Mouse (Mus musculus): ENCODE measurements around the gene Tsc1. TPM values are rescaled to one million over a fixed set of nuclear protein-coding genes. Genes with fewer than 3 reads are reported as not detected.

Tsc1 gene
- polyA plus RNA-seq, 1 experiment from 2014 or later = 15.7 TPM

GRCm38 (mm10) chr2:28617498-28618486 lies 23.2 kb upstream of the Tsc1 start:
- Histone ChIP-seq H3K27me3 (peaks cover 28% of the 10 kb centered on the region), H3K4me3 (no peak overlapping the region), H3K36me3 (no peaks in the 10 kb centered on the region), H3K9ac (no peak overlapping the region), H3K4me2 (no peak overlapping the region), H3K4me1 (peaks cover 4% of the 10 kb centered on the region; the same call in 1 of the 2 replicates), H3K9me3 (no peaks in the 10 kb centered on the region), H3K27ac (no peak overlapping the region)
- ATAC-seq (ENCODE audit: insufficient number of reproducible peaks, low FRiP score, low TSS enrichment, low read depth) = no peak
- 72% methylated on average over 8 of the region's 8 CpGs for WGBS

DNA sequence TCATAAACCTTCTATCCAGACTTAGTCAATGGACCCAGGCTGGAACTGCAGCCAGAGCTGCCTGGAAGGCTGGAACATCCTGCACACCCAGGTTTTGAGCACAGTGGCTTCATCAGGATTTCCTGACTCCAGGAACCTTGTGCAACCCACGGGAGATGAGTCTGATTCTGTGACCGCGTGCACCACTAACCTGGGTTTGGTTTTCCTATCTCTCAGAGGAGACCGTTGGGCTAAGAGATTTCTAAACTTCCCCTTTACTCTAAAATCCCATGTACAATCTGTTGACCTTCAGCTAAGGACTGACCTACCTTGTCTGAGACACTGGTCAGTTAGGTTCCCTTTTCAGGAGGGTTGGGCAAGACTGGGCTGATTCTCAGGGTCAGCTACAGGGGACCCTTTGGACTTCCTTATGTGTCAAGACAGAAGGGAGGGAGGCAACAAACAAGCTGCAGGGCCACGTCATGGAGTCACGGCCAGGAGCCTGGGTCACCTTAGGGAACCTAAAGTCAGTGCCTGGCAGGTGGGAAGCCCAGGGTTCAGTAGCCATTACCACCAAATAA lies 22.2 kb upstream of the Tsc1 start:
- no peaks in the 10 kb centered on the region for H3K9me3 ChIP-seq
- no peak overlapping the region for H3K27ac ChIP-seq
- H3K36me3 ChIP-seq = no peaks in the 10 kb centered on the region
- H3K4me2 ChIP-seq = no peak overlapping the region
- no peak overlapping the region for H3K9ac ChIP-seq
- ATAC-seq (ENCODE audit: insufficient number of reproducible peaks, low FRiP score, low TSS enrichment, low read depth) = no peak
- WGBS = 80% methylated on average over 6 of the region's 6 CpGs
- no peak overlapping the region for H3K4me3 ChIP-seq
- H3K27me3 ChIP-seq = peaks cover 29% of the 10 kb centered on the region
- peaks cover 4% of the 10 kb centered on the region; the same call in 1 of the 2 replicates for H3K4me1 ChIP-seq

DNA sequence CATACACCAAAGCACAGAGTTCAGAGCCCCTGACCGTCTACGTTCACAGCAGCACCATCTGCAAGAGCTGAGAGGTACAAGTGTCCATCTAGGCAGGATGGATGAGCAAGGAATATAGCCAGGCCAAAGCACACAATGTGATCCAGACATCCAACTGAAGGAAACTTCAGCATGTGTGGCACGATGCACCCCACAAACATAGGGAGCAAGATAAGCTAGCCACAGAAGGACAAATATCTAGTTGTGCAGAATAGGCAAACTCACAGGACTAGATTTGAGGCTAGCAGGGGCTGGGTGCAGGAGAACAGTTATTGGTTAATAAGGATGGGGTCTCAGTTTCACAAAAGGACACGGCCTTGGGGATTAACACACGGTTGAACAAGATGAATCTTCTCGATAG lies 21.7 kb upstream of the Tsc1 start:
- Histone ChIP-seq H3K27ac (no peak overlapping the region), H3K9ac (no peak overlapping the region), H3K4me2 (no peak overlapping the region), H3K36me3 (no peaks in the 10 kb centered on the region), H3K4me1 (peaks cover 4% of the 10 kb centered on the region; the same call in 1 of the 2 replicates), H3K4me3 (no peak overlapping the region), H3K27me3 (peaks cover 29% of the 10 kb centered on the region), H3K9me3 (no peaks in the 10 kb centered on the region)
- WGBS = 85% methylated on average over 6 of the region's 6 CpGs
- no peak for ATAC-seq (ENCODE audit: insufficient number of reproducible peaks, low FRiP score, low TSS enrichment, low read depth)

GRCm38 (mm10) chr2:28620522-28620921 lies 20.5 kb upstream of the Tsc1 start:
- Histone ChIP-seq H3K4me1 (peaks cover 4% of the 10 kb centered on the region; the same call in 1 of the 2 replicates), H3K9me3 (no peaks in the 10 kb centered on the region), H3K9ac (no peak overlapping the region), H3K27ac (no peak overlapping the region), H3K36me3 (no peaks in the 10 kb centered on the region), H3K4me2 (no peak overlapping the region), H3K27me3 (peaks cover 29% of the 10 kb centered on the region), H3K4me3 (no peak overlapping the region)
- 61% methylated on average over 10 of the region's 10 CpGs for WGBS
- ATAC-seq (ENCODE audit: insufficient number of reproducible peaks, low FRiP score, low TSS enrichment, low read depth) = no peak

DNA sequence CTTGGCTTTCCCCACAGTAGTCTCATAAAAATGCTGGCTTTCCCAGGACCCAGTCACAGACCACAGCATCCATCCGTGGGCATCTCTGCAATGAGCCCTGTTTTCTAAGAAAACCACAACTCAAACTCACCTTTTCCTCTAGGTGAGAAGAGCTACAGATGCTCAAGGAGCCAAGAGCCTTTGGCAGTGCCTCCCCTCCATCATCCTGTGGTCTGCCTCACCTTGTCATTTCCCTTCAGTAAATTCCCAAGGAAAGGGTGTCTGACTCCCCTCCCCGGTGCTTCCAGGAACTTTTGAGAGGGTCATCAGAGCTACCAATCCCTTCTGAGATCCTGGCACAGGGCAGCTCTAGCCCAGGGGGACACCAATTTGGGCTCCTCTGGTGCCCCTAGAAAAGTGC lies 19.9 kb upstream of the Tsc1 start:
- Histone ChIP-seq H3K4me3 (no peak overlapping the region), H3K9me3 (no peaks in the 10 kb centered on the region), H3K4me2 (no peak overlapping the region), H3K4me1 (peaks cover 4% of the 10 kb centered on the region; the same call in 1 of the 2 replicates), H3K27me3 (peaks cover 29% of the 10 kb centered on the region), H3K27ac (no peak overlapping the region), H3K9ac (no peak overlapping the region), H3K36me3 (no peaks in the 10 kb centered on the region)
- ATAC-seq (ENCODE audit: insufficient number of reproducible peaks, low FRiP score, low TSS enrichment, low read depth) = no peak
- WGBS = 17% methylated on average over 2 of the region's 2 CpGs

GRCm38 (mm10) chr2:28621664-28622171 lies 19.3 kb upstream of the Tsc1 start, which contains the start of gene Gfi1b:
Gene Gfi1b, minus strand, starts transcription at chr2:28621982.
- 10% methylated on average over 16 of the region's 16 CpGs for WGBS
- H3K4me3 ChIP-seq = no peak within 1 kb of the TSS
- peaks cover 29% of the 10 kb centered on the region for H3K27me3 ChIP-seq
- no peaks in the 10 kb centered on the region for H3K9me3 ChIP-seq
- H3K36me3 ChIP-seq = no peaks in the 10 kb centered on the region
- H3K4me2 ChIP-seq = no peak within 1 kb of the TSS
- peaks cover 4% of the 10 kb centered on the region; the same call in 1 of the 2 replicates for H3K4me1 ChIP-seq
- H3K27ac ChIP-seq = no peak within 1 kb of the TSS
- no peak within 1 kb of the TSS for H3K9ac ChIP-seq
- ATAC-seq (ENCODE audit: insufficient number of reproducible peaks, low FRiP score, low TSS enrichment, low read depth) = no peak

GRCm38 (mm10) chr2:28622521-28623124 lies 18.4 kb upstream of the Tsc1 start:
- peaks cover 4% of the 10 kb centered on the region; the same call in 1 of the 2 replicates for H3K4me1 ChIP-seq
- H3K9me3 ChIP-seq = no peaks in the 10 kb centered on the region
- WGBS = 22% methylated on average over 10 of the region's 10 CpGs
- H3K27ac ChIP-seq = no peak overlapping the region
- H3K9ac ChIP-seq = no peak overlapping the region
- no peak overlapping the region for H3K4me3 ChIP-seq
- ATAC-seq (ENCODE audit: insufficient number of reproducible peaks, low FRiP score, low TSS enrichment, low read depth) = no peak
- H3K36me3 ChIP-seq = no peaks in the 10 kb centered on the region
- no peak overlapping the region for H3K4me2 ChIP-seq
- peaks cover 29% of the 10 kb centered on the region for H3K27me3 ChIP-seq

DNA sequence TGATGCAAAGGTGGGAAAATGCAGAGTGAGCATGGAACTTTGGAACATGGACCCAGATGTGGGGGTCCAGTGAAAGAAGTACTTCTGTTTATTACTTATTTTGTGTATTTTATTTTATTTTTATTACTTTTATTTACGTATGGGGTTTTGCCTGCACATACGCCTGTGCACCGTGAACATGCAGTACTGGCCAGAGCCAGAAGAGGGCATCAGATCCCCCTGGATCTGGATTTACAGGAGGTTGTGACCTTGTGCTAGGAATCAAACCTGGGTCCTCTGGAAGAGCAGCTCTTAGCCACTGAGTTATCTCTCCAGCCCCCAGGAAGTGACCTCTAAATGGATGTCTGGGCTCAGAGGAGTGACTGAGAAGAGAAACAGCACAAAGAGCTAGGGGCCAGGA lies 16.2 kb upstream of the Tsc1 start:
- Histone ChIP-seq H3K4me3 (no peak overlapping the region), H3K4me2 (no peak overlapping the region), H3K4me1 (peaks cover 11% of the 10 kb centered on the region), H3K9ac (no peak overlapping the region), H3K9me3 (no peaks in the 10 kb centered on the region), H3K36me3 (no peaks in the 10 kb centered on the region), H3K27ac (no peak overlapping the region), H3K27me3 (peaks cover 23% of the 10 kb centered on the region)
- WGBS = 88% methylated on average over 3 of the region's 3 CpGs
- ATAC-seq (ENCODE audit: insufficient number of reproducible peaks, low FRiP score, low TSS enrichment, low read depth) = no peak

DNA sequence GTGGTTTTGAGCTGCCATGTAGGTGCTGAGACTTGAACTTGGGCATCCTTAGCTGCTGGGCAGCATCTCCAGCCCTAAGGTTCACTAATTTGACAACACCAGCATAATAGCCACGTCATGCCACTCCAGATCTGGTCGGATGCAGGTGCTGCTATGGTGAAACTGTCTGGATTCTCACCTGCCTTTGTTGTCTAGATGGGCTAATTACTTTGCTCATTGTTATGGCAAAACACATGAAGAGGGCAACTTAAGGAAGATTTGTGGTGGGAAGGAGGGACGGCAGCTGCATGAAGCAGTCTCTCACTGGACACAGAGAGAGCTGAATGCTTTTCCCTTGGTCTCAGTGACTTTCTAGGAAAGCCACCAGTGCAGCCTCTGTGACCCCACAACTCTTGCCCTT lies 15.0 kb upstream of the Tsc1 start:
- Histone ChIP-seq H3K9ac (no peak overlapping the region), H3K36me3 (no peaks in the 10 kb centered on the region), H3K4me3 (no peak overlapping the region), H3K9me3 (no peaks in the 10 kb centered on the region), H3K27ac (no peak overlapping the region), H3K27me3 (peaks cover 17% of the 10 kb centered on the region), H3K4me2 (no peak overlapping the region), H3K4me1 (peaks cover 14% of the 10 kb centered on the region)
- 66% methylated on average over 3 of the region's 3 CpGs for WGBS
- ATAC-seq (ENCODE audit: insufficient number of reproducible peaks, low FRiP score, low TSS enrichment, low read depth) = no peak

- Histone ChIP-seq H3K4me2 (no peak overlapping the region), H3K9ac (no peak overlapping the region), H3K27ac (no peak overlapping the region), H3K36me3 (no peaks in the 10 kb centered on the region), H3K4me1 (peaks cover 10% of the 10 kb centered on the region), H3K27me3 (no peaks in the 10 kb centered on the region), H3K9me3 (no peaks in the 10 kb centered on the region), H3K4me3 (no peak overlapping the region)
- 55% methylated on average over 2 of the region's 2 CpGs for WGBS
- no peak for ATAC-seq (ENCODE audit: insufficient number of reproducible peaks, low FRiP score, low TSS enrichment, low read depth)
These were observed 13.0 kb upstream of the Tsc1 start for GRCm38 (mm10) chr2:28628053-28628452.

GRCm38 (mm10) chr2:28629911-28630381 lies 11.1 kb upstream of the Tsc1 start:
- peaks cover 10% of the 10 kb centered on the region for H3K4me1 ChIP-seq
- no peak overlapping the region for H3K9ac ChIP-seq
- no peak overlapping the region for H3K4me2 ChIP-seq
- H3K9me3 ChIP-seq = no peaks in the 10 kb centered on the region
- no peak overlapping the region for H3K4me3 ChIP-seq
- H3K27me3 ChIP-seq = no peaks in the 10 kb centered on the region
- H3K27ac ChIP-seq = no peak overlapping the region
- no peak for ATAC-seq (ENCODE audit: insufficient number of reproducible peaks, low FRiP score, low TSS enrichment, low read depth)
- 10% methylated on average over 4 of the region's 4 CpGs for WGBS
- no peaks in the 10 kb centered on the region for H3K36me3 ChIP-seq

All from limb, embryonic 15.5 days (tissue).